Mouse (Mus musculus) ES-Bruce4 (cell line): ENCODE measurements around the gene Dmrtc1c1. TPM values are rescaled to one million over a fixed set of nuclear protein-coding genes. Genes with fewer than 3 reads are reported as not detected.
"Not testable (repeated sequence)": the region's sequence is repeated elsewhere in the genome, so short reads cannot be mapped to it uniquely, and the experiment has no call there.

Experiments
- H3K27ac ChIP-seq: 2 replicates; pipeline ENCODE4 v1.5.1; 2012; ENCODE audit warnings: low read length, inconsistent platforms; ENCODE audit not compliant: insufficient read depth
- H3K27me3 ChIP-seq: 2 replicates; pipeline ENCODE4 v1.6.1; 2012; ENCODE audit warnings: mild to moderate bottlenecking, low read length, inconsistent platforms; ENCODE audit not compliant: control insufficient read depth, poor library complexity, insufficient read depth, severe bottlenecking
- H3K36me3 ChIP-seq: 2 replicates; pipeline ENCODE4 v1.6.1; 2012; ENCODE audit warnings: inconsistent platforms, mild to moderate bottlenecking, low read length, moderate library complexity; ENCODE audit not compliant: control insufficient read depth, poor library complexity, insufficient read depth, severe bottlenecking
- H3K4me1 ChIP-seq: one replicate; pipeline ENCODE4 v1.8.1; 2011; ENCODE audit warnings: low read length; ENCODE audit not compliant: control insufficient read depth, insufficient read depth
- H3K4me3 ChIP-seq: 2 replicates; pipeline ENCODE4 v1.5.1; 2011; ENCODE audit warnings: low read depth, mild to moderate bottlenecking, low read length
- H3K9ac ChIP-seq: 2 replicates; pipeline ENCODE4 v1.6.1; 2012; ENCODE audit warnings: low read depth, mild to moderate bottlenecking, inconsistent platforms; ENCODE audit not compliant: poor library complexity, severe bottlenecking
- H3K9me3 ChIP-seq: replicated peaks from 2 replicates; pipeline ENCODE4 v1.6.1; 2012; ENCODE audit warnings: mild to moderate bottlenecking, low read length, inconsistent platforms; ENCODE audit not compliant: control insufficient read depth, poor library complexity, insufficient read depth, severe bottlenecking
- CTCF ChIP-seq: IDR thresholded peaks from one replicate; pipeline ENCODE4 v1.8.1; 2011; ENCODE audit warnings: low read depth, low read length
- EP300 ChIP-seq: IDR thresholded peaks from 2 replicates; pipeline ENCODE4 v1.6.1; 2011; ENCODE audit warnings: low read depth, low read length; ENCODE audit not compliant: insufficient read depth
- POLR2A ChIP-seq: IDR thresholded peaks from one replicate; pipeline ENCODE4 v1.8.1; 2011; ENCODE audit warnings: low read length; ENCODE audit not compliant: insufficient read depth
- polyA plus RNA-seq: library from polyadenylated mRNA; stranded (reverse); fragments of >200 nt; gene quantifications from 2 replicates; pipeline ENCODE4 v1.2.4, GENCODE M21; 2011; ENCODE audit warnings: low read depth; ENCODE audit not compliant: missing spikeins, insufficient read depth, insufficient read length

Dmrtc1c1 gene
- polyA plus RNA-seq, result not detected in 2 replicates

DNA sequence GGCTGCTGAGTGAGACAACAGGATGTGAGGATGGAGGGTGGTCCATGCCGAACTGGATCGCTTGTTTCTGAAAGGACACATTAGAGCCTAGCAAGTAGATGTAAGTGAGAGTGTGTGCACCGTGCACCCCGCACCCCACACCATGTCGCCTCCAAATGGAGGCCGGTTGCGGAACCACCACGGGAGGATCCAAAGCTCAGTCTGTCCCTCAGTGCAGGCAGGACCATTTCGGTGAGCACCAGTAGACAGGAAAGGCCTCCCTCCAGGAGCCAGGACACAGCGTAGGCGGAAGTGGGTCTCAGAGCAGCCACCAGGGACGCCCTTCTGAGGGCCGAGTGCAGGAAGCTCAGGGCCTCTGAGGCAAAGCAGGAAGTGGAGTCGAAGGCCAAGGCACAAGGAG lies at the start of gene Dmrtc1c1:
Gene Dmrtc1c1 (plus strand): TSS at position 301 of the 400 bp plus-strand sequence.
- not testable (repeated sequence) for H3K36me3 ChIP-seq, H3K27ac ChIP-seq

DNA sequence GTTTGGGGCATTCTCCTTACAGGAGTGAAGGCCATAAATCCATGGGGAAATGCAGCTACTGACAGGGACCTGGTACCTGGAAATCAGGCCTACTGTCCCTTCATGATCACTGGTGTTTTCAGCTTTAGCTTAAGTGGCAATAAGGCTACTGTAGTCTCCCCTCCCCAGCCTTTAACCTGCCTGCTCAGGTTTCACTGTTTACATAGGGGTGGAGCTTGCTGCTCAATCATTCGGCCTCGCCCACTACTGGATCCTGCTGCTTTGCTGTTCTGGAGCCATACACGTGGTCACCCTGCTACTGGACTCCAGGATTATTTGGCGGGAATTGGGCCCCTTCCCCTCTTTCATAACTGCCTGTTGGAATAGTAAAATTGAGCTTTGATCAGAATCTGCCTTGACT lies 36.9 kb upstream of the Dmrtc1c1 start:
- no peaks in the 10 kb centered on the region for H3K27me3 ChIP-seq
- no peak for TF ChIP-seq POLR2A
- TF ChIP-seq EP300, result no peak
- no peak for TF ChIP-seq CTCF
- no peak overlapping the region for H3K4me3 ChIP-seq
- no peak overlapping the region for H3K27ac ChIP-seq
- H3K9me3 ChIP-seq, result no peaks in the 10 kb centered on the region
- no peaks in the 10 kb centered on the region for H3K4me1 ChIP-seq
- no peak overlapping the region for H3K9ac ChIP-seq
- H3K36me3 ChIP-seq, result no peaks in the 10 kb centered on the region

More for the DNA sequence above, at the start of gene Dmrtc1c1:
- not testable (repeated sequence) for H3K9me3 ChIP-seq, H3K27me3 ChIP-seq, H3K9ac ChIP-seq, H3K4me3 ChIP-seq, H3K4me1 ChIP-seq

DNA sequence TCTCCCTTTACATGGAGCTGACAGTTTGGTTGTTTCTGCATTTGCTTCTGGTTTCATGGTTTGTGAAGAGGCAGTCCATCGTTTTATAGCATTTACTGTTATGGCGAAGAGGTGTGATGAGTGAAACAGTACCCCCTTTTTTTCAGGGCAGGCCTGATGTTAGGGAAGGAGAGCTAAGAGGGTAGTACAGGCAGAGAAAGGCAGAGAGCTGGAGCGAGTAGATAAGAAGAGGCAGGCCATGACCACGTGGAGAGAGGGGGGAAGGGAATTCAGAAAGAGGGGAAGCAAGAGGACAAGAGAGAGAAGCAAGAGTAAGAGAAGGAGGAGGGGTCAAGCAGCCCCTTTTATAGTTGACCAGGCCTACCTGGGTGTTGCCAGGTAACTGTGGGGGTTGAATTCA lies 9.5 kb downstream of the Dmrtc1c1 start:
- no peaks in the 10 kb centered on the region for H3K9me3 ChIP-seq
- no peak for TF ChIP-seq CTCF
- TF ChIP-seq EP300, result no peak
- TF ChIP-seq POLR2A, result no peak
- H3K27ac ChIP-seq, result no peak overlapping the region
- H3K36me3 ChIP-seq, result no peaks in the 10 kb centered on the region
- no peak overlapping the region for H3K4me3 ChIP-seq
- no peak overlapping the region for H3K9ac ChIP-seq
- H3K27me3 ChIP-seq, result no peaks in the 10 kb centered on the region
- no peaks in the 10 kb centered on the region for H3K4me1 ChIP-seq

DNA sequence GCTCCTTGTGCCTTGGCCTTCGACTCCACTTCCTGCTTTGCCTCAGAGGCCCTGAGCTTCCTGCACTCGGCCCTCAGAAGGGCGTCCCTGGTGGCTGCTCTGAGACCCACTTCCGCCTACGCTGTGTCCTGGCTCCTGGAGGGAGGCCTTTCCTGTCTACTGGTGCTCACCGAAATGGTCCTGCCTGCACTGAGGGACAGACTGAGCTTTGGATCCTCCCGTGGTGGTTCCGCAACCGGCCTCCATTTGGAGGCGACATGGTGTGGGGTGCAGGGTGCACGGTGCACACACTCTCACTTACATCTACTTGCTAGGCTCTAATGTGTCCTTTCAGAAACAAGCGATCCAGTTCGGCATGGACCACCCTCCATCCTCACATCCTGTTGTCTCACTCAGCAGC lies 51.8 kb downstream of the Dmrtc1c1 start, which contains the start of gene Dmrtc1c2:
Gene Dmrtc1c2 (minus strand): TSS at position 101 of the 400 bp plus-strand sequence.
- H3K4me1 ChIP-seq, H3K9ac ChIP-seq, H3K27me3 ChIP-seq, H3K36me3 ChIP-seq, H3K4me3 ChIP-seq, H3K9me3 ChIP-seq, H3K27ac ChIP-seq: not testable (repeated sequence)

Other genes starting within 250 kb of the Dmrtc1c1 start
- gene Phka1, start 158.7 kb upstream of the Dmrtc1c1 start, polyA plus RNA-seq, result 7.9 and 8.3 TPM in 2 replicates
- not detected in 2 replicates for gene Gm3880, start 116.0 kb upstream of the Dmrtc1c1 start, polyA plus RNA-seq
- gene Gm9112, start 95.3 kb upstream of the Dmrtc1c1 start, polyA plus RNA-seq, result 1.5 and 2.1 TPM in 2 replicates
- gene Dmrtc1b, start 95.1 kb upstream of the Dmrtc1c1 start, polyA plus RNA-seq, result not detected in 2 replicates
- gene Dmrtc1c2, start 51.7 kb downstream of the Dmrtc1c1 start, polyA plus RNA-seq, result 1.0 and 1.5 TPM in 2 replicates
- gene 1700031F05Rik, start 65.0 kb downstream of the Dmrtc1c1 start, polyA plus RNA-seq, result not detected in 2 replicates
- gene Dmrtc1a, start 105.7 kb downstream of the Dmrtc1c1 start, polyA plus RNA-seq, result not detected in 2 replicates
- not detected in 2 replicates for gene 1700011M02Rik, start 105.9 kb downstream of the Dmrtc1c1 start, polyA plus RNA-seq
- gene 1700018G05Rik, start 125.4 kb downstream of the Dmrtc1c1 start, polyA plus RNA-seq, result not detected in 2 replicates